Mouse (Mus musculus): ENCODE results near the gene Usp29.

Gene Usp29

DNA sequence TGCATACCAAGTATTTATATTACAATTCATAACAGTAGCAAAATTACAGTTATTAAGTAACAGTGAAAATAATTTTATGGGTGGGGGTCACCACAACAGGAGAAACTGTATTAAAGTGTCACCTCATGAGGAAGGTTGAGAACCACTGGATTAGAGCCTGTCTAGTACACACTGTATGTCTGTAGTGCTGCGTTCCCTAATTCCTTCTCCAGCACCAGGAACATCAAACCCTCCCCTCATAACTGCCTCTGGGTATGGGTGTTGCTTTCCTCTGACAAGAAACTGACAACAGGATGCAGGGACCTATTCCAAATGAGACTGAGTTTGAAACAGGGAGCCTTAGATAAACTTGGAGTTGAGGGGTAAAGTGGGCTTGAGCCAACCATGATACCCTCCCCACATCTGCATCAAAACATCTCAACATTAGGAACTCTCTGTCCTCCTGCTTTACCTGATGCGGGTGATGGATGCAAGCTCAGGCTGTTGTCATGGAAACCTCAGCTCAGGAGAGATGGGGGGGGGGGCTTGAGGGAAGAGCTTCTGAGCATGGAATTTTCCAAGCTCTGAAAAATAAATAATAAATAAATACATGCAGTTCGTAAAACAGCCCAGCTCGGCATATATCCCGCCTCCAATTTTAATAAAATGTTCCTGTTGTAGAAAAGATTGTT lies 86.5 kb downstream of the Usp29 start:
- DNase-seq (ENCODE audit: low spot score in 2 of 2) = no peak

DNA sequence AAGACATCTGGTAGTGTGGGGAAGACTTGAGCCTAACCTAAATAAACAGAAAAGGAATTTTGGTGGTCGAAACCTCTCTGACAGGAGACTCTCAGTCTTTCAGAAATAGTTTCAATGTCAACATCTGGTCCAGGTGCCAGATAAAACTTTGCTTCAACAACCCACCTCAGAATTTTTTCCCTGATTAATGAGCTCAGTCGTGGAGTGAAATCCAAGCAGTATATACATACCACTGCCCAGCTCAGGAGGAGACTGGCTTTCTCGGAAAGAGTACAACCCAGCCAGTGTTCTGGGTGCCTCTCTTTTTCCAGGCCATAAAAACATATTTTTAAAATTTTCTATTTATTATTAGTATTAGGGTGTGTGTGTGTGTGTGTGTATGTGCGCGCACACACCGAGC lies 89.9 kb downstream of the Usp29 start:
- DNase-seq (ENCODE audit: low spot score in 2 of 2) = no peak

DNA sequence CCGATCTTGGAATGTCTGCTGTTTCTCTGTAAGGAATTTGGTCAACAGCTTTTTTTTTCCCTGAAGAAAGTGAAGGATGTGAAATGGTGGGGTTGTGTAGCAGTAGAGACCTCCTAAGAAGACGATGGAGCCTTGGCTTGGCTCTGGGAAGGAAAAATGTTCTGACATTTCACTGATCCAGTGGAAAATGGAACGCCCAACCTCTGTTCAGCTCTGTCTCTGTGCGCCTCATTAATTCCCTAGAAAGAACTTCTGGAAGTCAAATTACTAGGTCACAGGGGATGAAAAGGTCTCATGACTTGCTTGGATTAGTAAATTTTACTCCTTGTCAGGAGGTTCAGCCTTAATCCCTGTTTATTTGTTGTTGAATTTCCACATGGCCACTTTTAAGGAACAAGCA lies 92.3 kb downstream of the Usp29 start:
- no peak for DNase-seq (ENCODE audit: low spot score in 2 of 2)

DNA sequence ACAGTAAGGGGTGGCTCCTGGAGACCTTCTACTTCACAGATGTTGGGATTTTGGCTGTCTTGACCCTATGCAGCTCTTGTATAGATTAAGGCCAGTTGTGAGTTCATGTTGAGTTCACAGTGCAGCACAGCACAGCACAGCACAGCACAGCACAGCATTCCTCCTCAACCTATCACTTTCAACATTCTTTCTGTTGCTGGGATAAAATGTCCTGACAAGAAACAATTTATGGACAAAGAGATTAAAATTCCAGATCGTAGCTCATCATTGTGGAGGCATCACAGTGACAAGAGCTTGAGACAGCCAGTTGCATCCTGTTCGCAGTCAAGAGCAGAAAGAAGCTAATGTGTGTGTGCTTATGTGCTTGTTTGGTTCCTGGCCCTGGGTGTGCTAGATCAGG lies 93.3 kb downstream of the Usp29 start:
- DNase-seq (ENCODE audit: low spot score in 2 of 2) = no peak

DNA sequence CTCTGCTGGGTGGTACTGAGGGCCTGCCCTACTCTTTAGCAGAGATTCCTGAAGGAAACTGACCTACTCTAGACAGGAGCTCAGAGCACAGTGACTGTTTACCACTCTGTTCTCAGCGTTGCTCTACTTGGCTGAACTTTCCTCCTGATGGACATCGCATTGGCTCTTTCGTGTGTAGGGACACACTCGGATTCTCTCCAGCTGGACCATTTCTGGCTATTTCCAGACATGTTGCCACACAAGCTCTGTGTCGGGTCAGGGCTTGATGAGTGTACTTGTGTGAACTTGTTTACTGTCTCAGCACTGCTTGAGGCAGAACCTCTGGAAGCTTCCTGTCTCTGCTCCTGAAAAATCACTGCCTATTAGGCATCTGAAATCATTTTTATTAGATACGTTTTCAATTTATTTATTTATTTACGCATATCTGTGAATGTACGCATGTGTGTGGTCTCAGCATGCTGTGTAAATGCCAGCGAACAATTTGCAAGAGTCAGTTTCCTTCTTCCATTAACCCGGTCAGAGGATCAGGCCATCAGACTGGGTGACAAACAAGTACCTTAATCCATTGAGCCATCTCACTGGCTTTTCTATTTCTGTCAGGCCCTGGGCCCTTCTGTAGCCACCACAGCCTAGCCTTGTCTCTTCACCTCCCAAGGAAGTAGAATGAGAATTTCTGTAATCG lies 95.7 kb downstream of the Usp29 start:
- DNase-seq (ENCODE audit: low spot score in 2 of 2) = peak in 1 of 2 experiments; percentile 68

DNA sequence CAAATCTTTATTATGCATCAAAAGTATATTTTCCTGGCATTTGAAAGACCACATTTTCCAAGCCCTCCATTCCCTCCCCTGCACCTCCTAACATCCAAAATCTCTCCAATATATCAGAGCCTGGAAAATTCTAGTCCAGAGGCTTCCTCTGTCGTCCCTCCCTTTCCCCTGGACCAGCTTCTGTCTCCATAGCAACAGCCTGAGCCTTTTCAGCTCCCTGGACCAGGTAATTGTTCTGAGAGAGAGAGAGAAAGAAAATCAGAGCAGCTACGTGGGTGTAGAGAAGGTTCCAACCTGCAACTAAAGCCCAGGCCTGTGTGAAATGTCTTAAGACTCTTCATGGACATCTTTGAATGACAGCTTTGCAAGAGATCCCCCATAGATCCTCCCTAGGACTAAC lies 98.8 kb downstream of the Usp29 start:
- no peak for DNase-seq (ENCODE audit: low spot score in 2 of 2)

DNA sequence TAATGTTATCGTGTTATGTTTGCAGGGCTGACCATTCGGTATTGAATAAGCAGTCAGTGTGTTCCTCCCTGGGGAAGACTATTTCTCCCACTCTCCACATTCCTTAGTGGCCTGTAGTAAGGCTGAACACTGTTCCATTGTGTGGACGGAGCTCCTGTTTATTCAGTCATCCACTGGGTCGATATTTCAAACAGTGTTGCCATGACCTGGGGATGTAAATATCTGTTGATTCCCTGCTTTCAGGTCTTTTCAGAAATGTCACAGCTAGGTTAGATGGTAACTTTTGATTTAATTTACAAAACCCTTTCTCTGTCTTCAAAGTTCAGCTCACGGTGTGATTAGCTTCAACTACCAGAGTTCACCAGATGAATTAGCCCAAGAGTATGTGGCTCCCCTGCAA lies 104.6 kb downstream of the Usp29 start:
- DNase-seq (ENCODE audit: low spot score in 2 of 2) = no peak

DNA sequence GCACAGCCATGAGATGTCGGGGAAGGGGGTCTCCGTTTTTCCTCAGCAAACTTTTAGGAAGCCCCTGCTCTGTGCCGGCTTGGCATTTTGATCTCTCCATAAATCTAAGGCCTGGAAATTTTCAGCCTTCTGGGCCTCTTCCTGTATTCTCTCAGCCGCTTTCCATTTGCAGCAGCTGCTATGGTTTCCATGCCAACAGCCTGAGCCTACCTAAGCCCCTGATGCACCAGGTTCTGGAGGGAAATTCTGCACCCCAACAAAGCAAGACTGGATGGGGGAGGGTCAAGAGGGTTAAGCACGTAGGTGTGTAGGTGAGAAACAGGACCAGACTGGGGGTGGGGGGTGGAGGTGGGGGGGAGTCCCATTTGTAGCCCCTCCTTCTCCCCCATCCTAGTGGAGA lies 105.0 kb downstream of the Usp29 start:
- no peak for DNase-seq (ENCODE audit: low spot score in 2 of 2)

DNA sequence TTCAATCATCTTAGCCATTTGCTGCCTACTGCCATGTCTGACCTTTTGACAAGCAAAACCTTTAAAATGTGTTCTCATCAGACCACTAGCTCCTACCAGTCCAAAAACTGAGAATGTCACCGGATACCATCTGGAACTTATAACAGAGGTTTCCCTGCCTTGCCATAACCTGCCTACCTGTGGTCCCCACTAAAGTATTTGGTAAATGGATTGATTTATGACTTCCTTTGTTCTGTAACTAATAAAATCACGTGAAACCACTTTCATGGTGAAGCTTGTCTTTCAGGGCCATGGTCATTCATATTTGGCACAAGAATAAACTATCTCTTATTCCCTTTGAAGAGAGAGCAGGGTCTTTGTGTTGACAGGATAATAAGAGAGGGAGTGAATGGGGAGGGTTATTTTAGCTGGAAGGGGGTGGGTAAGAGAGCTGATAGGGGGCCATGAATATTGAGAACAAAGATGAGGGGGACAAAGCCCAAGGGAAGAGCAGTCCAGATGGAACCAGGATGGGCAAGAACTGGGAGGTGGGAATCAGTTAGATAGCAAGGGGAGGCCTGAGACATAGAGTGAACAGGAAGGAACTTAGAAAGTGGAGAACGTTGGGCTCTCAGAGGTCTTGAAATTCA lies 107.0 kb downstream of the Usp29 start:
- no peak for DNase-seq (ENCODE audit: low spot score in 2 of 2)

DNA sequence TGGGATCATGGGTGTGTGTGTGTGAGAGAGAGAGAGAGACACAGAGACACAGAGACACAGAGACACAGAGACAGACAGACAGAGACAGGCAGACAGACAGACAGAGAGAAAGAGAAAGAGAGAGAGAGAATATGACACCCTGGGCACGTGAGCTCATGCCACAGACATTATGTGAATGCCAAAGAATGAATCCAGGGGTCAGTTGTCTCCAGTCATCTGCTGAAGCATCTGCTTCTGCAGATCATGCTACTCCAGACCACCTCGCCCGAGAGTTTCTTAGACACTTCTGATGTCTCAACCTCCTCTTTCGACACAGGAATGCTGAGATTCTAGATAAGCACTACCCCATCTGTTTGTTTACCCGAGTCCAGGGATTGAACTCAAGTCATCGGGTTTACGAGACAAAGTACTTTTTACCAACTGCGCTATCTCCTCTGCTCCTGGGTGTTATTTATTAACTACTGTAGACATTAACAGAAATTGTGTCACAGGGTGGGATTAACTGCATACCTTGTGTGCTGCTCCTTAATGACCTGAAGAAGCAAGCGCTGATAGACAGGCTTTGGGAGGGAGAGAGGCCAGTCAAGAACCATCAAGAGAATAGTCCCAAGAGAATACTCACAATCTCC lies 107.7 kb downstream of the Usp29 start:
- DNase-seq (ENCODE audit: low spot score in 2 of 2) = no peak

DNA sequence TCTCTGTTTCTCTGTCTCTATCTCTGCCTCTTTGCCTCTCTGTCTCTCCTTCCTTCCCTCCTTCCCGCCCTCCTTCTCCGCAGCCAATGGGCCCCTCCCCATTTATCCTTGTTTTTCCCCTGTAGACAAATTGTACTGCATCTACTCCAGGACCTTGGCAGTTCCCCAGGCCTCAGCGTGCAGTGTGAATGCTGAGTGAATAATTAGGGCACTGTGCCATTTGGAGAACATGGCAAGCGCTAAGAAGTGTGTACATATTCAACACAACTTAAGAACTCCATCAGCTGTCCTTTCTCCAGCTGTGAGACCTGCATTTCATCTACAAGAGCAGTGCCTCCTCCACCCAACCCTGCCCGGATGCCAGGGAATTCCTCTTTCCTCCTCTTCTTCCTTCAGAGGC lies 110.5 kb downstream of the Usp29 start:
- DNase-seq (ENCODE audit: low spot score in 2 of 2) = no peak

DNA sequence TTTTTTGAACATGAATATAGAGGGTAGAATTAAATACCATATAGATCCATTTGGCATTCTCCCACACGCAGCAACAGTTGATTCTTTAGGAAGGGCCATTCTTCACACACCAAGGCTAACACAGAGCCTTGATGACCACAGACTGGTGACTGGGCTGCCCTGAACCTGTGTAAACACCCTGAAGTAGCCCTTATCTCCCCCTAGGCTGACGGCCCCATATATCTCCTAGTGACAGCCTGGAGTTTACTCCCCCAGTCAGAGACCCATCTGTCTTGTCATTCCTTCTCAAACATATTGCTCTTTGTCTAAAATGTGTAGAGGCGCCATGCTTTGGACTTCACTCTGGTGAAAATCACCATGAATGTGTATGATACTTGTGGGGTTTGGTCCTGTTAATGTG lies 119.1 kb downstream of the Usp29 start:
- DNase-seq (ENCODE audit: low spot score in 2 of 2) = no peak

DNA sequence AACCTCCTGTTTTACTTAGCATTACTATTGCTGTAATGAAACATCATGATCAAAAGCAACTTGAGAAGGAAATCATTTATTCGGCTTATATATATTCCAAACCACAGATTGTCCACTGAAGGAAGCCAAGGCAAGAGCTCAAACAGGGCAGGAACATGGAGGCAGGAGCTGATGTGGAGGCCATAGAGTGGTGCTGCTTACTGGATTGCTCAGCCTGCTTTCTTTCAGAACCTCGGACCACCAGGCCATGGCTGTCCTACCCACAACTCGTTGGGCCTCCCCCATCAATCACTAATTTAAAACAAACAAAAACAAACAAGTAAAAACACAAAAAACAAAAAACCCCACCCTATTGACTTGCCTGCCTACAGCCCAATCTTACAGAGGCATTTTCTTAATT lies 119.9 kb downstream of the Usp29 start:
- DNase-seq (ENCODE audit: low spot score in 2 of 2) = no peak

DNA sequence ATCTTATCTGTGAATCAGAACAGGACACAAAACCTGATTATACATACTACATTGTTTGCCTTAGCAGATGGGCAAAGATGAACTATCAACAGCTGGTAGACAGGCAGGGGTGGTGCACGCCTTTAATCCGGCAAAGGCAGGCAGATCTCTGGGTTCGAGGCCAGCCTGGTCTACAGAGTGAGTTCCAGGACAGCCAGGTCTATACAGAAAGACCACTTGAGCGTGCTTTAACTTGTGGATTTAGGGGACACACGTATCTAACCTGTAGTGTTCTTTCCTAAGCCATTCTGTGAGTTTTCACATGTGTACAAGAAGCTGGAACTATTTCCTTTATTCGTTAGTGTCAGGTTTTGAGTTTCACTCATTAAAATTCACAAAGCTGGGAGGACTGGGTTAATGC lies 120.9 kb downstream of the Usp29 start:
- no peak for DNase-seq (ENCODE audit: low spot score in 2 of 2)

DNA sequence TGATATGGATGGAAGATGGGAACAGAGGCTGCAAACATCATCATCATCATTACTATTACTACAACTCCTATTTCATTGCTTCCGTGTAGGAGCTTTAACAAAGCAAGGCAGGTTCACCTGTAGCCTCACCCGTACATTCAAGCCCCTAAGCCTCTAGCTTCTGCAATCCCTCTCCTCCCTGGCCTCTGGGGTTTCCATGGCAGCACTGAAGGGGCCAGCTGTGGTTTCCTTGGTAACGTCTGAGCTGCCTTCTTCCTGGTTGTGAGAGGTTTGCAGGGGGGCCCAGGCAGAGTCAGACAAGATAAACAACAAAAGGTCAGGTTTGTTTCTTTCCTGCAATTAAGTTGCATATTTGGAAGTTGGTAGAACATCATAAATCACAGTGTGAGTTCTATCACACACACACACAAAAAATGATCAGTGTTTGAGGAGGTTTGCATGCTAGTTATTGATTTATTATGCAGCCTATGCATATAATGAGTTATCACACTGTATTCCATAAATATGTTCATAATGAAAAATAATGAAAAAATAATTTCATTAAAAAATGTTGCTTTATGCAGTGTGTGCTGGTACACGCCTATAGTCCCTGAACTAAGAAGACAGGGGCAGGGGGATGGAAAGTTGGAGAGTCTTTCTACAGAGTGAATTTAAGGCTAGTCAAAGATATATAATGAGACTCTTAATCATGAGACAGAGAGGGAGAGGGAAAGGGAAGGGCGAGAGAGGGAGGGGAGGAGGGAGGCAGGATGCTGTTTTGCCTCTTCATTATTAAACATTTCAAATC lies 121.5 kb downstream of the Usp29 start:
- no peak for DNase-seq (ENCODE audit: low spot score in 2 of 2)

DNA sequence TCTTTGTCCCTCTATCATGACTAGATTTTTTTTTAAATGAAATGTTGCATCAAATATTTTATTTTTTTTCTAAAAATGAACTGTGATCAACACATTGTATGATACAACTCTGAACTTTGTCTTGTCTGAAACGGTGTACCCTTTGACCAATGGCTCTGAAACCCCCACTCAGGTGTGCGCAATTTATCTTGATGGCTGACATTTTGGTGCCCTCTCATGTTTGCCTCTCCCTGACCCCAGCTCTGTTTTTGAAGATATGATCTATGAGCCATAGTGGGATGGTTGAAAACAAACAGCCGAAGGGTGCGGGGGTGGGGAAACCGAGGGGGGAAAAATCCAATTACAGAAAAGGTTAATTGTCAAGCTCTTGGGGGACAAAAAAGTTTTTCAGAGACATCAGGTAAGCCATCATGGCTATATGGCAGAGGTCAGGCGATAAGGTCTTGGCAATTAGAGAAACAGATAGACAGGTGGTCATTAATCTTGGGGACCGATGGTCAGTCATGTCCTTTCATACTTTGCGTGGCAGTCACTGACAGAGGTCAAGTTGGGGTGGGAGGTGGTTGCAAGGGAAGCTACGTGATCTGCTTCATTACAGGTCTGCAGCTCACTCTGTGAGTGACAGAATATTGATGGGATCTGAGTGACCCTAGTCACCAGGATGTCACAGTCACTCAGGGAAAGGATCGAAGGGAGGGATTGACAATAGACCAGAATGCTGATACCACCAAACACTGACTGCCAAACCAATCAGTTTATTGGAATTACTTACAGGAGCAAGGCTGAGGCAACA lies 125.4 kb downstream of the Usp29 start:
- no peak for DNase-seq (ENCODE audit: low spot score in 2 of 2)

DNA sequence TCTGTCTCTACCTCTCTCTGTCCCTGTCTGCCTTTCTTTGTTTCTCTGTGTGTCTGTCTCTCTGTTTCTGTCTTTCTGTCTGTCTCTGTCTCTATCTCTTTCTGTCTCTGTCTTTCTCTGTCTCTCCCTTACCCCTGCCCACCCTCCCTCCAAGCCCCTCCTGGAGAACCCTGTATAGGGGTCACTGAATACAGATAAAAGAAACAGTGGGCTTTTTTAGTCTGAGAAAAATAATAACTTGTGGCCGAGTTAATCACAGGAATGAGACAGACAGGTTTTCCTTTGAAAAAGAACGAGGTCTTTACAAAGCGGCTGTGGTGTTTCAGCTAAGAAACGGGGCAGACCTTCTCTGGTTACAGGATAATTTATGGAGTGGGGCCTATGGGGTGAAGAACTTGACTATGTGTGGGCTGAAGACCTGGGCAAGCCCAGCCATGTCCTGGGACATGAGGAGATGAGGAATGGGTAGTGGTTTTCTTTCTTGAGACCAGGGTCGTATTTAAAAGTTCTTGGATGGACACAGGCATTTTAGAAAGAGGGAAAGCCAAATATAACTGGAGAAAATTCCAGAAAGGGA lies 128.4 kb downstream of the Usp29 start:
- no peak for DNase-seq (ENCODE audit: low spot score in 2 of 2)

DNA sequence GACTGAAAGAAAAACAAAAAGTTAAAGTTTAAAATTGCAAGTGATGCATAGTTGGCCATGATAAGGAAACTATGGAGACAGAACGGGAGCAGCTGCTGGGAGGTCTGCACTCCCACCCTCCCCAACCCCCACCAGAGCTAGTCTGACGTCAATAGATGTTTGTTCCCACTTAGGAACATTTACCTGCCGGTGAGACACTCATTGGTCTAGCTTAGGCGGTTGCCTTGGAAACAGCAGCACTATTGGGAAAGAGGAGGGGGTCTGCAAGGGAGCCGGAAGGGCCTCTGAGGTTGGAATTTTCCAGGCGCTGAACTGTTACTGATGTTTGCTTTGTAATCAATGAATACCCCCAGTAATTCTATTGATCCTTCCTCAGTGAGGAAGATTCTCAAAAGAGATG lies 130.3 kb downstream of the Usp29 start:
- no peak for DNase-seq (ENCODE audit: low spot score in 2 of 2)

DNA sequence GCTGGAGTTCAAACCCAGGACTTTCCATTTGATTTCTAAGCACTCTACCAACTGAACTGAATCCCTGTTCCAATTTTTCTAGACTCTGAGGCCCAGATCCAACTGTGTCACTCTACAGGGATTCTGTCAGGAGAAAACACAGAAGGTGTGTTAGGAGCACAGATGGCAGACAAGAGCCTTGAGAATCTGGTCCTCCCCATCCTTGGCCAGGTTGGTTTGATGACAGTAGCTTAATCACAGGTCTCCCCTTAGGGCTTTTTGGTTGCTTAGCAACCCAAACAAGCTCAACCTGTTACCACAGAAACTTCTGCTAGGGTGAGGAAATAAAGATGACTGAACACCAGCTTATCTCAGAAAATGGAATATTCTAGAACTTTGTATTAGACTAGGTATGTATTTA lies 136.0 kb downstream of the Usp29 start:
- DNase-seq (ENCODE audit: low spot score in 2 of 2) = no peak

DNA sequence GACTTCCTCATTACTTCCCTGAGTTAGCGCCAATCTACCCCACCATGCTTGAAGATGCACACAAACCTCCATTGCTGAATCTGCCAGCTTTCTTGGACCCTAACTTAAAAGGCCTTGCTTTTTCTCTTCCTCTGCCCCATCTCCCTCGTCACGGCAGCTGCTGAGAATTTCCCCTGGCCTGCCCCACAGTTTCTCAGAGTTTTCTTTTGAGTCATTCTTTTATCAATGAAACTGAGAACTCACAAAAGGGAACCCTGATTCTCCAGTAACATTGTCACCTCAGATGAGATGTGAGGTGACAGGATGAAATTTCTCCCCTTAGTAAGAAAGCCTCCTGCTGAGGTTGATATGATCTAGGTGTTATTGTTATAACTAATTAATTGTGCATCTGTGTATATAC lies 138.5 kb downstream of the Usp29 start:
- DNase-seq (ENCODE audit: low spot score in 2 of 2) = no peak

DNA sequence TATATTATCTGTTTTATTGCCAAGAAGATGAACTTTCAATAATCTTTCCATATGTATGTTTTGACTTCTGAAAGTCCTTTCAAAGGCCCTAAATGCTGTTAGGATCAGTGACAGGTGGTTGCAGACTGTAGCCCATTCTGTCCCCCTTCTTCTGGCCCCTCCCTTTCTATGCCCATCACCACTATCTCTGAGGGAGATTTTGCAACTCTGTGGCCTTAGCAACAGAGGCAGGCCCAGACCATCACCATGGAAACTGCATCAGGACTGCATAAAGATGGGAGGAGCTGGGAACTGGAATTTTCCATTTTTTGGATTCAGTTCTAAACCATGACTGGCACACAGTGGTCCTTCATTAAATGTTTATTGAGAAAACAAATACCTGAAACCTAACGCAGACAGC lies 139.2 kb downstream of the Usp29 start:
- DNase-seq (ENCODE audit: low spot score in 2 of 2) = no peak
